8 mouse cellular contexts compared by ENCODE assay signal in the genomic region with DNA sequence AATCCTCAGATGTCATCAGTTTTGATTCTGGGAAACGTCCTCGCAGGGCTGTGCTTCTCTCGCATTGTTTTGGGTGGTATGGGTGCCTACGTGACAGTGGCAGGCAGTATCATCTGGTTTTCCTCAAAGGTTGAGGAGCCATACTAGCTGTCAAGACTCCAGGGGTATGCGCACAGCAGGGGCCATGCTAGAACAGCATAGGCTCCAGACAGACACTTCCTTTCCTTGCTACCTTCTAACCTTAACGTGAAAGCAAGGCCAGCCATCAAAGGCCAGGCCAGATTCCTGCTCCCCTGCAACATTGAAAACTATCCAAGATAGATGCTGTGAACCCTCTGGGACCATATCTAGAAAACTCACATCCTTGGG. TPM values are rescaled to one million over a fixed set of nuclear protein-coding genes. Genes with fewer than 3 reads are reported as not detected.
A peak's percentile ranks its signal among the peaks of the same experiment; 100 is the strongest.
DNase-seq lines count a peak whose midpoint lies in the region; ATAC-seq and TF ChIP-seq lines count a peak whose summit lies in the region.

No protein-coding gene starts in this region.

- H3K4me2 ChIP-seq in limb, embryonic 15.5 days = peak overlapping the region; percentile 97

- TF ChIP-seq CTCF in heart, adult 2 months (IDR thresholded peaks at IDR 0.05) = no peak
- TF ChIP-seq CTCF in thymus, adult 2 months (IDR thresholded peaks at IDR 0.05; ENCODE audit: borderline replicate concordance, control insufficient read depth, extremely low read depth, insufficient read depth, low read length, poor library complexity) = no peak

- H3K9ac ChIP-seq in heart, adult 2 months (ENCODE audit: low read depth, low read length) = peak overlapping the region; percentile 4; the same call in 1 of the 2 replicates
- H3K9ac ChIP-seq in limb, embryonic 15.5 days = no peak overlapping the region; the same call in 1 of the 2 replicates

- H3K9me3 ChIP-seq in limb, embryonic 15.5 days = no peaks in the 10 kb centered on the region

- TF ChIP-seq EP300 in heart, adult 2 months (IDR thresholded peaks at IDR 0.05; ENCODE audit: insufficient read depth, low read depth, low read length) = no peak

- H3K36me3 ChIP-seq in heart, adult 2 months (ENCODE audit: control insufficient read depth, insufficient read depth, low read length) = no peaks in the 10 kb centered on the region
- H3K36me3 ChIP-seq in thymus, adult 2 months (ENCODE audit: control insufficient read depth, insufficient read depth, low read length) = no peaks in the 10 kb centered on the region
- H3K36me3 ChIP-seq in limb, embryonic 15.5 days = 0 out of 2 replicates have a peak, but pooled peaks cover 4% of the 10 kb centered on the region

- DNase-seq in heart, adult 2 months = no peak
- DNase-seq in heart, postnatal 36 days = no peak
- no peak for DNase-seq in thymus, adult 2 months
- no peak for DNase-seq in thymus, postnatal 10 days (ENCODE audit: low spot score in 2 of 2)
- no peak for DNase-seq in urinary bladder, postnatal 25 days (ENCODE audit: low spot score)
- no peak for DNase-seq in right cerebral cortex, postnatal 25 days

- H3K4me3 ChIP-seq in heart, adult 2 months = peak overlapping the region; percentile 62
- peak overlapping the region; percentile 47 for H3K4me3 ChIP-seq in thymus, adult 2 months (ENCODE audit: control insufficient read depth, insufficient read depth, low read length)
- peak overlapping the region; percentile 61 for H3K4me3 ChIP-seq in limb, embryonic 15.5 days

- peaks cover 23% of the 10 kb centered on the region for H3K4me1 ChIP-seq in heart, adult 2 months (ENCODE audit: control insufficient read depth, insufficient read depth, low read length)
- H3K4me1 ChIP-seq in thymus, adult 2 months (replicated peaks; ENCODE audit: control insufficient read depth, insufficient read depth, low read length) = peaks cover 24% of the 10 kb centered on the region
- H3K4me1 ChIP-seq in limb, embryonic 15.5 days = peaks cover 25% of the 10 kb centered on the region

- no peak for ATAC-seq in limb, embryonic 15.5 days (ENCODE audit: insufficient number of reproducible peaks, low FRiP score, low TSS enrichment, low read depth)
- ATAC-seq in megakaryocyte-erythroid progenitor cell, adult 5-6 weeks (replicated peaks; ENCODE audit: low FRiP score, low TSS enrichment, poor library complexity, severe bottlenecking) = no peak

- H3K27ac ChIP-seq in heart, adult 2 months = peak overlapping the region; percentile 81
- H3K27ac ChIP-seq in thymus, adult 2 months (ENCODE audit: control insufficient read depth, insufficient read depth, low read length) = no peak overlapping the region
- 0 out of 2 replicates have a peak overlapping the region, but pooled peaks have one; percentile 33 for H3K27ac ChIP-seq in limb, embryonic 15.5 days

- intact Hi-C loops in heart, adult 2 months (cut with DNase I) = loop anchor here (5.0 kb wide), 1 partner anchor 192 kb away; the partner anchor contains the start of gene Crip2
- intact Hi-C loops in heart, postnatal 36 days (cut with DNase I) = loop anchor here (2.0 to 5.0 kb wide), 2 partner anchors 48 to 202 kb away; no protein-coding TSS in a partner anchor

- H3K79me2 ChIP-seq in heart, adult 2 months (replicated peaks; ENCODE audit: control insufficient read depth, insufficient read depth, low read length) = no peaks in the 10 kb centered on the region

- no peak for TF ChIP-seq POLR2A in heart, adult 2 months (IDR thresholded peaks at IDR 0.05; ENCODE audit: insufficient read depth, low read depth, low read length)
- TF ChIP-seq POLR2A in thymus, adult 2 months (IDR thresholded peaks at IDR 0.05; ENCODE audit: control insufficient read depth, extremely low read depth, insufficient read depth, low read length, poor library complexity) = no peak

- no peaks in the 10 kb centered on the region for H3K27me3 ChIP-seq in heart, adult 2 months (ENCODE audit: control insufficient read depth, insufficient read depth, low read length)
- H3K27me3 ChIP-seq in thymus, adult 2 months (ENCODE audit: control insufficient read depth, insufficient read depth, low read length) = no peaks in the 10 kb centered on the region
- no peaks in the 10 kb centered on the region for H3K27me3 ChIP-seq in limb, embryonic 15.5 days

- 5% methylated on average over 6 of the region's 6 CpGs for WGBS in heart, adult 2 months
- 20% methylated on average over 6 of the region's 6 CpGs for WGBS in thymus, adult 2 months
- 3% methylated on average over 6 of the region's 6 CpGs for WGBS in limb, embryonic 15.5 days

RNA-seq across cellular contexts. Expression of gene Nudt14, which starts 8.8 kb away (rescaled TPM):
- total RNA-seq in heart, adult 2 months (2021) = 1 to 10 TPM; 5.7 to 8.6 TPM
- polyA plus RNA-seq in heart, adult 2 months (2012; rRNA removed) = 11.4 and 14.8 TPM in 2 replicates
- 10 to 100 TPM in 1 of 2 experiments, 1 to 10 TPM in 1; 5.6 to 10.6 TPM for total RNA-seq in heart, postnatal 36 days (2021)
- polyA plus RNA-seq in thymus, adult 2 months (2012; rRNA removed) = 58.8 and 59.6 TPM in 2 replicates
- 70.5 and 71.2 TPM in 2 replicates for polyA plus RNA-seq in limb, embryonic 15.5 days (2015; fragmentation: Nextera tagmentation; extraction: Ambion mirVana)
- total RNA-seq in megakaryocyte-erythroid progenitor cell, adult 5-6 weeks (2014; fragmentation: Nextera tagmentation) = 9.9 and 22.9 TPM in 2 replicates
- total RNA-seq in megakaryocyte-erythroid progenitor cell, adult 5-6 weeks (2017) = 1.9 and 7.5 TPM in 2 replicates

RNA-seq across cellular contexts. Expression of gene Jag2, which starts 21.2 kb away (rescaled TPM):
- total RNA-seq in heart, adult 2 months (2021) = 10 to 100 TPM; 25.4 to 27.4 TPM
- polyA plus RNA-seq in heart, adult 2 months (2012; rRNA removed) = 34.4 and 35.5 TPM in 2 replicates
- 10 to 100 TPM; 24.4 to 28.4 TPM for total RNA-seq in heart, postnatal 36 days (2021)
- polyA plus RNA-seq in thymus, adult 2 months (2012; rRNA removed) = 58.7 and 61.5 TPM in 2 replicates
- polyA plus RNA-seq in limb, embryonic 15.5 days (2015; fragmentation: Nextera tagmentation; extraction: Ambion mirVana) = 10.3 and 11.6 TPM in 2 replicates
- total RNA-seq in megakaryocyte-erythroid progenitor cell, adult 5-6 weeks (2014; fragmentation: Nextera tagmentation) = 0.11 and 0.99 TPM in 2 replicates
- total RNA-seq in megakaryocyte-erythroid progenitor cell, adult 5-6 weeks (2017) = 0.23 and 5.7 TPM in 2 replicates

RNA-seq across cellular contexts. Expression of gene Btbd6, which starts 25.5 kb away (rescaled TPM):
- 10 to 100 TPM; 21.8 to 24.3 TPM for total RNA-seq in heart, adult 2 months (2021)
- polyA plus RNA-seq in heart, adult 2 months (2012; rRNA removed) = 26.7 and 27.4 TPM in 2 replicates
- 10 to 100 TPM; 24.3 to 24.7 TPM for total RNA-seq in heart, postnatal 36 days (2021)
- 69.7 and 87.6 TPM in 2 replicates for polyA plus RNA-seq in thymus, adult 2 months (2012; rRNA removed)
- 25.4 and 26.3 TPM in 2 replicates for polyA plus RNA-seq in limb, embryonic 15.5 days (2015; fragmentation: Nextera tagmentation; extraction: Ambion mirVana)
- total RNA-seq in megakaryocyte-erythroid progenitor cell, adult 5-6 weeks (2014; fragmentation: Nextera tagmentation) = 4.2 and 6.5 TPM in 2 replicates
- 5.0 and 8.7 TPM in 2 replicates for total RNA-seq in megakaryocyte-erythroid progenitor cell, adult 5-6 weeks (2017)

RNA-seq across cellular contexts. Expression of gene Brf1, which starts 49.8 kb away (rescaled TPM):
- 10 to 100 TPM; 22.3 to 25.1 TPM for total RNA-seq in heart, adult 2 months (2021)
- polyA plus RNA-seq in heart, adult 2 months (2012; rRNA removed) = 22.4 and 29.3 TPM in 2 replicates
- 10 to 100 TPM; 24.5 to 25.3 TPM for total RNA-seq in heart, postnatal 36 days (2021)
- polyA plus RNA-seq in thymus, adult 2 months (2012; rRNA removed) = 247 and 304 TPM in 2 replicates
- 57.1 and 61.7 TPM in 2 replicates for polyA plus RNA-seq in limb, embryonic 15.5 days (2015; fragmentation: Nextera tagmentation; extraction: Ambion mirVana)
- 79.6 and 114 TPM in 2 replicates for total RNA-seq in megakaryocyte-erythroid progenitor cell, adult 5-6 weeks (2014; fragmentation: Nextera tagmentation)
- 58.8 and 83.3 TPM in 2 replicates for total RNA-seq in megakaryocyte-erythroid progenitor cell, adult 5-6 weeks (2017)
